Mouse (Mus musculus): ENCODE data around the gene Ccdc127.

DNA sequence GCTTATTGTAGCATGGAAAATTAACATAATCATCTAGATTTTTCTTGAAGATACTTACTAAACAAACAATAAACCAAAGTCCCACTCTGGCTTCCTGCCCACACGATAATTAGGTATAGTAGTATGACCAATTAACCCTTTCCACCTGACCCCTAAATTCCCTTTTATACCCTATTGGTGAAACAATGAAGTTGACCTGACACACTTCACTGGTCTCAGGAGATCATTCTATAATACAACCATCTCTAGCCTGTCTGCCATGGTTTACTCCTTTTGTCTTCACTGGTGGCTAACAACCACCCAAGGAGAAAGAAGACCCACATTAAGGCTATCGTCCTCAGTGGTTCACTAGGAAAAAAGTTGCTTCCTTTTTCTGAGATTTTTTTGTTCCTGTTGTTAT, 41.0 kb downstream of the Ccdc127 start:
- TF ChIP-seq GATA1 (IDR thresholded peaks at IDR 0.05; ENCODE audit: borderline replicate concordance, low read length) (no peak), FLI1 (IDR thresholded peaks at IDR 0.05; ENCODE audit: low read length) (no peak)

All from megakaryocyte, embryonic 14.5 days (primary cell).